Mouse (Mus musculus) MEL (cell line): ENCODE measurements around the gene Itgb6.

Experiments used
- BHLHE40 ChIP-seq: IDR thresholded peaks from 2 replicates; pipeline ENCODE4 v1.6.1; 2012; ENCODE audit warnings: low read depth, mild to moderate bottlenecking, inconsistent platforms, low read length, improper control_type of control experiment, borderline replicate concordance
- CHD2 ChIP-seq: IDR thresholded peaks from 2 replicates; pipeline ENCODE4 v1.6.1; 2011; ENCODE audit warnings: low read length, improper control_type of control experiment
- CTCF ChIP-seq, 3 experiments: IDR thresholded peaks in 2 of 3; conservative IDR thresholded peaks in 1 of 3; 2 replicates each; pipeline ENCODE4 v1.5.1; 2011 to 2012; ENCODE audit warnings: low read length in 3 of 3, low read depth in 2 of 3, mild to moderate bottlenecking in 2 of 3, improper control_type of control experiment in 1 of 3, inconsistent platforms in 1 of 3, mixed read lengths in 1 of 3, moderate library complexity in 1 of 3; ENCODE audit not compliant: control insufficient read depth in 1 of 3, insufficient read depth in 1 of 3, poor library complexity in 1 of 3, severe bottlenecking in 1 of 3
- EP300 ChIP-seq, 2 experiments: IDR thresholded peaks; 2 replicates each; pipeline ENCODE4 v1.6.1; 2011; ENCODE audit warnings: improper control_type of control experiment in 2 of 2, low read length in 2 of 2, low read depth in 1 of 2, mild to moderate bottlenecking in 1 of 2
- MYC ChIP-seq: IDR thresholded peaks from 2 replicates; pipeline ENCODE4 v1.6.1; 2011; ENCODE audit warnings: low read depth, mild to moderate bottlenecking, low read length, improper control_type of control experiment, moderate library complexity
- POLR2A ChIP-seq, 2 experiments: IDR thresholded peaks; 2 replicates each; pipeline ENCODE4 v1.6.1; 2011 to 2012; ENCODE audit warnings: low read length in 2 of 2, mild to moderate bottlenecking in 2 of 2, control low read depth in 1 of 2, improper control_type of control experiment in 1 of 2, low read depth in 1 of 2, moderate library complexity in 1 of 2; ENCODE audit not compliant: control insufficient read depth in 1 of 2, insufficient read depth in 1 of 2, poor library complexity in 1 of 2
- POLR2AphosphoS2 ChIP-seq: IDR thresholded peaks from 2 replicates; pipeline ENCODE4 v1.6.1; 2011; ENCODE audit warnings: low read length, improper control_type of control experiment
- RCOR1 ChIP-seq: IDR thresholded peaks from 2 replicates; pipeline ENCODE4 v1.6.1; 2012; ENCODE audit warnings: low read depth, mild to moderate bottlenecking, inconsistent platforms, low read length, improper control_type of control experiment
- UBTF ChIP-seq: IDR thresholded peaks from 2 replicates; pipeline ENCODE4 v1.6.1; 2012; ENCODE audit warnings: low read depth, mild to moderate bottlenecking, inconsistent platforms, low read length, improper control_type of control experiment, moderate library complexity, borderline replicate concordance; ENCODE audit not compliant: insufficient read depth
- USF1 ChIP-seq: IDR thresholded peaks from 2 replicates; pipeline ENCODE4 v1.6.1; 2014; ENCODE audit warnings: low read depth, mild to moderate bottlenecking, inconsistent platforms, low read length, improper control_type of control experiment, moderate library complexity
- USF2 ChIP-seq, 2 experiments: IDR thresholded peaks; 2 replicates each; pipeline ENCODE4 v1.6.1; 2011 to 2012; ENCODE audit warnings: improper control_type of control experiment in 2 of 2, low read length in 2 of 2, borderline replicate concordance in 1 of 2, inconsistent platforms in 1 of 2, low read depth in 1 of 2, mild to moderate bottlenecking in 1 of 2; ENCODE audit not compliant: insufficient read depth in 1 of 2
- ZC3H11A ChIP-seq: IDR thresholded peaks from 2 replicates; pipeline ENCODE4 v1.6.1; 2012; ENCODE audit warnings: low read depth, mild to moderate bottlenecking, inconsistent platforms, low read length, improper control_type of control experiment
- ZKSCAN1 ChIP-seq: IDR thresholded peaks from 2 replicates; pipeline ENCODE4 v1.6.1; 2012; ENCODE audit warnings: low read depth, mild to moderate bottlenecking, inconsistent platforms, low read length, improper control_type of control experiment, moderate library complexity
- ZMIZ1 ChIP-seq: IDR thresholded peaks from 2 replicates; pipeline ENCODE4 v1.6.1; 2012; ENCODE audit warnings: low read depth, mild to moderate bottlenecking, inconsistent platforms, low read length, improper control_type of control experiment, moderate library complexity

- no peak for TF ChIP-seq MYC
- TF ChIP-seq ZC3H11A = no peak
- no peak for TF ChIP-seq USF1
- TF ChIP-seq RCOR1 = no peak
- TF ChIP-seq CTCF (IDR thresholded peaks at IDR 0.05 in 2 of 3, conservative IDR thresholded peaks at IDR 0.05 in 1 of 3; ENCODE audit: control insufficient read depth in 1 of 3, insufficient read depth in 1 of 3, low read depth in 2 of 3, low read length in 3 of 3, poor library complexity in 1 of 3, severe bottlenecking in 1 of 3) = no peak
- no peak for TF ChIP-seq USF2 (IDR thresholded peaks at IDR 0.05; ENCODE audit: borderline replicate concordance in 1 of 2, insufficient read depth in 1 of 2, low read depth in 1 of 2, low read length in 2 of 2)
- no peak for TF ChIP-seq POLR2AphosphoS2
- no peak for TF ChIP-seq CHD2
- TF ChIP-seq EP300 (IDR thresholded peaks at IDR 0.05; ENCODE audit: low read depth in 1 of 2, low read length in 2 of 2) = no peak
- no peak for TF ChIP-seq BHLHE40
- TF ChIP-seq UBTF = no peak
- TF ChIP-seq POLR2A (IDR thresholded peaks at IDR 0.05; ENCODE audit: control insufficient read depth in 1 of 2, insufficient read depth in 1 of 2, low read depth in 1 of 2, low read length in 2 of 2, poor library complexity in 1 of 2) = no peak
- TF ChIP-seq ZKSCAN1 = no peak
- no peak for TF ChIP-seq ZMIZ1
Measured at GRCm38 (mm10) chr2:60554561-60554960, 167.9 kb downstream of the Itgb6 start.
